Mouse (Mus musculus): ENCODE data around the gene Ccdc71. TPM values are rescaled to one million over a fixed set of nuclear protein-coding genes. Genes with fewer than 3 reads are reported as not detected.

Gene Ccdc71
- polyA plus RNA-seq, 1 experiment from 2014 or later = 53.7 TPM

DNA sequence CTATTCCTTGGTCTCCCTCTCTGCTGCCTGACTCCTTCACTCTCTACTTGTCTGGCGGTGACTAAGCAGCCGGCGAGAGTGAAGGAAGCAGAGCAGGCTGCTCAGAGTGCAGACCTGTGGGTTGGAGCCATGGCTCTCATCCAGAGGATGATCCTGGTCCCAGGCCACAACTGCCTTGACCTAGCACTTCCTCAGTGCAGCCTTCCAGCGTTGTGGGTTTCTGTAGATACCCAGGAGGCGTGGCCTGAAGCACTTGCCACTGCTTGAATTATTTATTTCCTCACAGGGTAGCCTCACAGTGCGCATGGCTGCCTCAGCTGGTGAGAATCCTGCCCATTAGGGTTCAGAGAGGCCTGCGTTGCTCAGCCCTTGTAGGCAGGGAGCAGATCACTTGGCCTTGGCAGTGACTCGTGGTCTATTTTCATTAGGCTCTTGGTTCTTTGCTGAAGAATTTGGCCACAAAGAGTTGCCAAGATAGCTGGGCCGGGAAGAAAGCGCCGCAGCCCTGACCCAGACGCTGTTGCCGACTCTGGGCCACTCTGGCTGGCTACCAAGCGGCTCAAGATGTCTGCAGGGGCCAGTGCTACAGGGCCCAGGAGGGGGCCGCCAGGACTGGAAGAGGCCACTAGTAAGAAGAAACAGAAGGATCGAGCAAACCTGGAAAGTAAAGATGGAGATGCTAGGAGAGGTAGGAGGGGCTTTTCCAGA is 31.9 kb downstream of the Ccdc71 start:
- Histone ChIP-seq H3K36me3 (peaks cover 54% of the 10 kb centered on the region), H3K27ac (replicated peaks) (no peak overlapping the region), H3K9ac (replicated peaks) (peak overlapping the region; percentile 85; the same call in 1 of the 2 replicates), H3K9me3 (replicated peaks) (no peaks in the 10 kb centered on the region), H3K4me2 (peak overlapping the region; percentile 92), H3K4me1 (peaks cover 27% of the 10 kb centered on the region), H3K4me3 (replicated peaks) (peak overlapping the region; percentile 88), H3K27me3 (replicated peaks) (no peaks in the 10 kb centered on the region)
- WGBS = 85% methylated on average over 16 of the region's 16 CpGs
- ATAC-seq (ENCODE audit: low FRiP score) = no peak

- H3K4me1 ChIP-seq = peaks cover 27% of the 10 kb centered on the region
- H3K4me3 ChIP-seq (replicated peaks) = no peak overlapping the region
- no peak overlapping the region for H3K27ac ChIP-seq (replicated peaks)
- no peak overlapping the region for H3K4me2 ChIP-seq
- WGBS = 97% methylated on average over 8 of the region's 8 CpGs
- H3K9ac ChIP-seq (replicated peaks) = no peak overlapping the region
- peaks cover 63% of the 10 kb centered on the region for H3K36me3 ChIP-seq
- H3K9me3 ChIP-seq (replicated peaks) = no peaks in the 10 kb centered on the region
- no peak for ATAC-seq (ENCODE audit: low FRiP score)
- no peaks in the 10 kb centered on the region for H3K27me3 ChIP-seq (replicated peaks)
These were observed 32.9 kb downstream of the Ccdc71 start for GRCm38 (mm10) chr9:108493246-108493645.

GRCm38 (mm10) chr9:108494146-108494825 is 34.0 kb downstream of the Ccdc71 start:
- Histone ChIP-seq H3K9ac (replicated peaks) (no peak overlapping the region), H3K4me3 (replicated peaks) (no peak overlapping the region), H3K4me1 (peaks cover 26% of the 10 kb centered on the region), H3K4me2 (no peak overlapping the region), H3K27ac (replicated peaks) (no peak overlapping the region), H3K36me3 (peaks cover 72% of the 10 kb centered on the region), H3K9me3 (replicated peaks) (no peaks in the 10 kb centered on the region), H3K27me3 (replicated peaks) (no peaks in the 10 kb centered on the region)
- WGBS = 94% methylated on average over 19 of the region's 19 CpGs
- no peak for ATAC-seq (ENCODE audit: low FRiP score)

DNA sequence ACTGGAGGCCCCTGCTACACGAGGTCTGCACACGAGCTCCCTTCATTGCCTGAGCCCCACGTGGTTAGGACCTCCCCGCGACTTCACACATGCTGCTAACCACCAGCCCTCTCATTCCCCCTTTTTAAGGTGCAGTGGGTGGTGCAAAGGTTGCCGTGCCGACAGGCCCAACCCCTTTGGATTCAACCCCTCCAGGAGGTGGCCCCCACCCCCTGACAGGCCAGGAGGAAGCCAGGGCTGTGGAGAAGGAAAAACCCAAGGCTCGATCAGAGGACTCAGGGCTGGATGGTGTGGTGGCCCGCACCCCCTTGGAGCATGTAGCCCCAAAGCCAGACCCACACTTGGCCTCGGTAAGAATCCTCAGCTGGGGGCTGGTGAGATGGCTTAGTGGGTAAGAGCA is 34.6 kb downstream of the Ccdc71 start:
- Histone ChIP-seq H3K4me3 (replicated peaks) (no peak overlapping the region), H3K4me2 (no peak overlapping the region), H3K27me3 (replicated peaks) (no peaks in the 10 kb centered on the region), H3K4me1 (peaks cover 20% of the 10 kb centered on the region), H3K9me3 (replicated peaks) (no peaks in the 10 kb centered on the region), H3K36me3 (peaks cover 78% of the 10 kb centered on the region), H3K9ac (replicated peaks) (no peak overlapping the region), H3K27ac (replicated peaks) (no peak overlapping the region)
- ATAC-seq (ENCODE audit: low FRiP score) = no peak
- 85% methylated on average over 10 of the region's 10 CpGs for WGBS

- no peak for ATAC-seq (ENCODE audit: low FRiP score)
- Histone ChIP-seq H3K4me1 (no peaks in the 10 kb centered on the region), H3K27me3 (replicated peaks) (no peaks in the 10 kb centered on the region), H3K9me3 (replicated peaks) (no peaks in the 10 kb centered on the region), H3K27ac (replicated peaks) (no peak overlapping the region), H3K36me3 (peaks cover 93% of the 10 kb centered on the region), H3K9ac (replicated peaks) (no peak overlapping the region), H3K4me2 (no peak overlapping the region), H3K4me3 (replicated peaks) (no peak overlapping the region)
- WGBS = over 99% methylated on average over 7 of the region's 7 CpGs
These were observed 38.9 kb downstream of the Ccdc71 start for GRCm38 (mm10) chr9:108499231-108499630.

- ATAC-seq (ENCODE audit: low FRiP score) = no peak
- no peaks in the 10 kb centered on the region for H3K27me3 ChIP-seq (replicated peaks)
- no peak overlapping the region for H3K9ac ChIP-seq (replicated peaks)
- no peak overlapping the region for H3K27ac ChIP-seq (replicated peaks)
- H3K36me3 ChIP-seq = peaks cover 85% of the 10 kb centered on the region
- no peak overlapping the region for H3K4me3 ChIP-seq (replicated peaks)
- WGBS = 96% methylated on average over 15 of the region's 15 CpGs
- no peak overlapping the region for H3K4me2 ChIP-seq
- H3K9me3 ChIP-seq (replicated peaks) = no peaks in the 10 kb centered on the region
- no peaks in the 10 kb centered on the region for H3K4me1 ChIP-seq
These were observed 39.6 kb downstream of the Ccdc71 start for GRCm38 (mm10) chr9:108499943-108500342.

DNA sequence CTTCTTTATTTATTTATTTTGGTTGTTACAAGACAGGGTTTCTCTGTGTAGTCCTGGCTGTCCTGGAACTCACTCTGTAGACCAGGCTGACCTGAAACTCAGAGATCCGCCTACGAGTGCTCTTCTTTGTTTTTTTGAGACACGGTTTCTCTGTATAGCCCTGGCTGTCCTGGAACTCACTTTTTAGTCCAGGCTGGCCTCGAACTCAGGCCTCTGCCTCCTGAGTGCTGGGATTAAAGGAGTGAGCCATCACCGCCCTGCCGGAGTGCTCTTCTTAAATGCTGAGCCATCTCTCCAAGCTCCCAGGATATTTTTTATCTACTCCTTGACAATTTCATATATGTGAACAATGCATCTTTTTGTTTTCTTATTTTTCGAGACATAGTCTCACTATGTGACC is 46.6 kb downstream of the Ccdc71 start:
- peaks cover 25% of the 10 kb centered on the region for H3K4me1 ChIP-seq
- no peak overlapping the region for H3K9ac ChIP-seq (replicated peaks)
- no peak overlapping the region; the same call in 1 of the 2 replicates for H3K27ac ChIP-seq (replicated peaks)
- H3K36me3 ChIP-seq = peaks cover 35% of the 10 kb centered on the region
- peak overlapping the region; percentile 88 for H3K4me2 ChIP-seq
- no peak overlapping the region; the same call in 1 of the 2 replicates for H3K4me3 ChIP-seq (replicated peaks)
- ATAC-seq (ENCODE audit: low FRiP score) = no peak
- H3K27me3 ChIP-seq (replicated peaks) = no peaks in the 10 kb centered on the region
- WGBS = 90% methylated on average over 7 of the region's 7 CpGs
- no peaks in the 10 kb centered on the region for H3K9me3 ChIP-seq (replicated peaks)

DNA sequence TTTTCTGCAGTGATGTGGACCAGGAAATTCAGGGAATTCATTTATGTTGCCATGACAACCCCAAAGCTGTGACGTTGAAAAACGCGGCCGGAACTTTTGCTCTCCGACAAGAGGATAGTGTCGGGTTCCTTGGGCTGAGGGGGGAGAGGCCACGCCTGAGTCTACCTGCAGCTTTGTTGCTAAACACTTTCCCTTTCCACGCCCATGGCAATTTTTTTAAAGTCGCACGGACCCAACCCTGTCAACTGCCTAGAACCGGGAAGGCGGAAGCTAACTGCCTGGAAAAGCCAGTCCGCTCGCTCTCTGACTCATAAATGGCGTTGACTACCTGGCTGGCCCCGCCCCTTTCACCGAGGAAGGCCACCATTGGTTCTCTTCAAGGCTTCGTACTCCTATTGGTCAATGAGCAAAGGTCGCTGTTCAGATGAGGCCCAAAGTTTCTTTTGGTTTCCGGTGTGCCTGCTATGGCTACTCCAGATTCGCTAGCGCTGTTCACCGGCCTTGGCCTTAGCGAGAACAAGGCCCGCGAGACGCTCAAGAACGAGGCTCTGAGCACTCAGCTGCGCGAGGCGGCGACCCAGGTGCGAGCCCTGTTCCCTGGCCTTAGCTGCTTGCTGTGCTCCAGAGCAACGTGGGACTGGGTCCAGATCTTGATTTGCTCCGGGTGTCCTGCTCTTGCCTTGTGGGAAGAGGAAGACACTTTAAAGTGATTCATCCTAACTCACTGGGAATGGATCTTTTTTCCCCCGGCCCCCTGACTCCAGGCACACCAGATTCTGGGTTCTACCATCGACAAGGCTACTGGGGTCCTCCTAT is 47.5 kb downstream of the Ccdc71 start, which contains the start of gene Qars:
Gene Qars (plus strand): TSS at position 88 of the 816 bp plus-strand sequence.
- Histone ChIP-seq H3K4me1 (peaks cover 25% of the 10 kb centered on the region), H3K27ac (replicated peaks) (peak within 1 kb of the TSS; percentile 89), H3K9ac (replicated peaks) (peak within 1 kb of the TSS; percentile 60), H3K36me3 (peaks cover 36% of the 10 kb centered on the region), H3K27me3 (replicated peaks) (no peaks in the 10 kb centered on the region), H3K9me3 (replicated peaks) (no peaks in the 10 kb centered on the region), H3K4me3 (replicated peaks) (peak within 1 kb of the TSS; percentile 77), H3K4me2 (peak within 1 kb of the TSS; percentile 88)
- WGBS = under 1% methylated on average over 37 of the region's 37 CpGs
- peak; percentile 97 for ATAC-seq (ENCODE audit: low FRiP score)

DNA sequence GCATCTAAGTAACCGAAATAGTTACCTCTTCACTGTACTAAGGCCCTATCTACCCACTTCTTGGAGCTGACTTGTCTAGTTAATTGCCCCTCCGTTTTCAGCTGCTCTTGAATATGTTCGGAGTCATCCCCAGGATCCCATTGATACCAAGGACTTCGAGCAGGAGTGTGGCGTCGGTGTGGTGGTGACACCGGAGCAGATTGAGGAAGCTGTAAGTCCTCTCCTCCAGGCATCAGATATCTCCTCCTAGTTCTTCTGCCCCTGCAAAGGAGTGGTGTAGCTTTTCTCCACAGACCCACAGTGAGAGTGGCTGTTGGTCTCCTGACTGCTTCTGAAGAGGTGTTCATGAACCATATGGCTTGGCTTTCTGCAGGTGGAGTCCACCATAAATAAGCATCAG is 48.4 kb downstream of the Ccdc71 start:
- 87% methylated on average over 7 of the region's 7 CpGs for WGBS
- peak overlapping the region; percentile 77 for H3K4me3 ChIP-seq (replicated peaks)
- peaks cover 25% of the 10 kb centered on the region for H3K4me1 ChIP-seq
- H3K36me3 ChIP-seq = peaks cover 38% of the 10 kb centered on the region
- H3K4me2 ChIP-seq = peak overlapping the region; percentile 88
- no peaks in the 10 kb centered on the region for H3K9me3 ChIP-seq (replicated peaks)
- peak overlapping the region; percentile 60 for H3K9ac ChIP-seq (replicated peaks)
- ATAC-seq (ENCODE audit: low FRiP score) = no peak
- no peak overlapping the region for H3K27ac ChIP-seq (replicated peaks)
- no peaks in the 10 kb centered on the region for H3K27me3 ChIP-seq (replicated peaks)
